23 mouse cellular contexts compared by ENCODE assay signal in genomic region chr11:74625333-74625732, GRCm38 (mm10). TPM values are rescaled to one million over a fixed set of nuclear protein-coding genes. Genes with fewer than 3 reads are reported as not detected.
DNase-seq lines count a peak whose midpoint lies in the region; ATAC-seq lines count a peak whose summit lies in the region.
"Had no signal": no experiment of that assay in that cellular context is flagged by ENCODE, and none has a peak within 500 bp of the region (broad histone marks: within the 10 kb centered on the region; RNA-seq: fewer than 3 reads in every experiment).

No protein-coding gene starts in this region.

- H3K27ac ChIP-seq in midbrain, embryonic 11.5 days (ENCODE audit: low read depth, low read length), result no peak overlapping the region
- H3K27ac ChIP-seq in midbrain, embryonic 15.5 days, result no peak overlapping the region
- H3K27ac ChIP-seq: forebrain, embryonic 10.5 days; forebrain, embryonic 13.5 days; hindbrain, embryonic 10.5 days; hindbrain, embryonic 13.5 days had no signal

- H3K4me3 ChIP-seq in midbrain, embryonic 11.5 days (ENCODE audit: low read depth, low read length), result no peak overlapping the region
- no peak overlapping the region for H3K4me3 ChIP-seq in midbrain, embryonic 15.5 days
- H3K4me3 ChIP-seq: forebrain, embryonic 10.5 days; forebrain, embryonic 13.5 days; hindbrain, embryonic 10.5 days; hindbrain, embryonic 13.5 days had no signal

- no peak overlapping the region for H3K4me2 ChIP-seq in midbrain, embryonic 11.5 days
- no peak overlapping the region for H3K4me2 ChIP-seq in midbrain, embryonic 15.5 days
- H3K4me2 ChIP-seq: forebrain, embryonic 13.5 days; heart, embryonic 11.5 days; hindbrain, embryonic 13.5 days had no signal

- H3K4me1 ChIP-seq in midbrain, embryonic 11.5 days (ENCODE audit: control insufficient read depth, insufficient read depth, low read length), result no peaks in the 10 kb centered on the region
- H3K4me1 ChIP-seq in midbrain, embryonic 15.5 days, result peaks cover 4% of the 10 kb centered on the region
- H3K4me1 ChIP-seq: forebrain, embryonic 10.5 days had no signal

- no peaks in the 10 kb centered on the region for H3K36me3 ChIP-seq in midbrain, embryonic 11.5 days (ENCODE audit: control insufficient read depth, insufficient read depth, low read length)
- H3K36me3 ChIP-seq in midbrain, embryonic 15.5 days (replicated peaks), result no peaks in the 10 kb centered on the region
- H3K36me3 ChIP-seq: forebrain, embryonic 10.5 days; hindbrain, embryonic 10.5 days had no signal

- no peak for ATAC-seq in midbrain, embryonic 11.5 days (ENCODE audit: low FRiP score)
- no peak for ATAC-seq in midbrain, embryonic 15.5 days (replicated peaks)
- ATAC-seq in granulocyte monocyte progenitor cell, adult 5-6 weeks (replicated peaks; ENCODE audit: poor library complexity, severe bottlenecking), result peak; percentile 86
- peak; percentile 54 for ATAC-seq in megakaryocyte progenitor cell, adult 5-6 weeks (replicated peaks; ENCODE audit: poor library complexity)
- ATAC-seq: activated CD4-positive, CD25-positive, alpha-beta regulatory T cell, adult 4 months; forebrain, embryonic 13.5 days; forebrain, embryonic 16.5 days; hindbrain, embryonic 16.5 days had no signal

- DNase-seq in midbrain, embryonic 11.5 days (ENCODE audit: low spot score, missing footprints), result peak; percentile 2
- no peak for DNase-seq in retina, postnatal 1 day
- no peak for DNase-seq in layer of hippocampus, postnatal 36 days
- DNase-seq: adrenal gland, adult 8-10 months; adrenal gland, postnatal 25 days; cerebellum, adult 11-12 months; cerebellum, adult 8-10 months; cerebellum, postnatal 10 days; cerebellum, postnatal 36 days; gastrocnemius, postnatal 10 days; gastrocnemius, postnatal 36 days; heart, adult 11 months had no signal

- no peaks in the 10 kb centered on the region for H3K9me3 ChIP-seq in midbrain, embryonic 11.5 days (ENCODE audit: control insufficient read depth, low read length)
- no peaks in the 10 kb centered on the region for H3K9me3 ChIP-seq in midbrain, embryonic 15.5 days
- H3K9me3 ChIP-seq: forebrain, embryonic 10.5 days; forebrain, embryonic 13.5 days; hindbrain, embryonic 10.5 days; hindbrain, embryonic 13.5 days had no signal

- peaks cover 5% of the 10 kb centered on the region for H3K27me3 ChIP-seq in midbrain, embryonic 11.5 days (ENCODE audit: control insufficient read depth, insufficient read depth, low read length)
- H3K27me3 ChIP-seq in midbrain, embryonic 15.5 days (replicated peaks), result no peaks in the 10 kb centered on the region

- H3K9ac ChIP-seq in midbrain, embryonic 11.5 days (ENCODE audit: low read length), result no peak overlapping the region
- no peak overlapping the region for H3K9ac ChIP-seq in midbrain, embryonic 15.5 days
- H3K9ac ChIP-seq: forebrain, embryonic 13.5 days; hindbrain, embryonic 13.5 days had no signal

RNA-seq across cellular contexts. Expression of gene Ccdc92b, which starts 5.9 kb away (rescaled TPM):
- 1.1 and 1.6 TPM in 2 replicates for polyA plus RNA-seq in midbrain, embryonic 11.5 days (2014; fragmentation: Nextera tagmentation; extraction: Ambion mirVana)
- 3.3 and 4.0 TPM in 2 replicates for polyA plus RNA-seq in midbrain, embryonic 15.5 days (2015; fragmentation: Nextera tagmentation; extraction: Ambion mirVana)
- not detected in 2 replicates for total RNA-seq in granulocyte monocyte progenitor cell, adult 5-6 weeks (2014; fragmentation: Nextera tagmentation)
- not detected in 2 replicates for total RNA-seq in granulocyte monocyte progenitor cell, adult 5-6 weeks (2017)
- total RNA-seq in megakaryocyte progenitor cell, adult 5-6 weeks (2015), result 0.05 TPM in 1 of 2 replicates, not detected in the other
- 0.10 TPM in 1 of 2 replicates, not detected in the other for total RNA-seq in megakaryocyte progenitor cell, adult 5-6 weeks (2017)
- 10 to 100 TPM; 21.9 to 22.1 TPM for total RNA-seq in layer of hippocampus, postnatal 36 days (2021)
- polyA plus RNA-seq: activated CD4-positive, CD25-positive, alpha-beta regulatory T cell, adult 4 months had no signal

RNA-seq across cellular contexts. Expression of gene Rap1gap2, which starts 14.6 kb away (rescaled TPM):
- polyA plus RNA-seq in midbrain, embryonic 11.5 days (2014; fragmentation: Nextera tagmentation; extraction: Ambion mirVana), result 2.5 TPM in 2 replicates
- polyA plus RNA-seq in midbrain, embryonic 15.5 days (2015; fragmentation: Nextera tagmentation; extraction: Ambion mirVana), result 14.5 and 15.8 TPM in 2 replicates
- 1.1 and 3.2 TPM in 2 replicates for total RNA-seq in granulocyte monocyte progenitor cell, adult 5-6 weeks (2014; fragmentation: Nextera tagmentation)
- 0.78 and 0.82 TPM in 2 replicates for total RNA-seq in granulocyte monocyte progenitor cell, adult 5-6 weeks (2017)
- 1.1 and 1.4 TPM in 2 replicates for total RNA-seq in megakaryocyte progenitor cell, adult 5-6 weeks (2015)
- total RNA-seq in megakaryocyte progenitor cell, adult 5-6 weeks (2017), result 1.3 TPM in 2 replicates
- total RNA-seq in layer of hippocampus, postnatal 36 days (2021), result 100 to 1,000 TPM; 135 to 137 TPM

RNA-seq across cellular contexts. Expression of gene Cluh, which starts 24.0 kb away (rescaled TPM):
- 9.2 and 10.8 TPM in 2 replicates for polyA plus RNA-seq in midbrain, embryonic 11.5 days (2014; fragmentation: Nextera tagmentation; extraction: Ambion mirVana)
- 18.2 TPM in 2 replicates for polyA plus RNA-seq in midbrain, embryonic 15.5 days (2015; fragmentation: Nextera tagmentation; extraction: Ambion mirVana)
- 63.8 and 74.4 TPM in 2 replicates for total RNA-seq in granulocyte monocyte progenitor cell, adult 5-6 weeks (2014; fragmentation: Nextera tagmentation)
- 32.1 and 35.3 TPM in 2 replicates for total RNA-seq in granulocyte monocyte progenitor cell, adult 5-6 weeks (2017)
- total RNA-seq in megakaryocyte progenitor cell, adult 5-6 weeks (2015), result 35.5 and 40.7 TPM in 2 replicates
- 36.4 and 38.3 TPM in 2 replicates for total RNA-seq in megakaryocyte progenitor cell, adult 5-6 weeks (2017)
- total RNA-seq in layer of hippocampus, postnatal 36 days (2021), result 10 to 100 TPM; 66.9 to 70.0 TPM

Comparison
In these comparisons a context has a peak if more than half of its experiments do, and no peak if none do; other contexts are left out.
1. ATAC-seq: peak in granulocyte monocyte progenitor cell, adult 5-6 weeks (single experiment) and megakaryocyte progenitor cell, adult 5-6 weeks (single experiment); none in midbrain, embryonic 11.5 days (single experiment) and midbrain, embryonic 15.5 days (single experiment).
2. RNA of gene Ccdc92b, which starts 5.9 kb away (total RNA-seq): 21.9 to 22.1 TPM in layer of hippocampus, postnatal 36 days; 0.05 to 0.10 TPM in megakaryocyte progenitor cell, adult 5-6 weeks and not detected in granulocyte monocyte progenitor cell, adult 5-6 weeks; every median in the first group is over 10 times any median in the second.
3. RNA of gene Rap1gap2, which starts 14.6 kb away (total RNA-seq): 135 to 137 TPM in layer of hippocampus, postnatal 36 days; 0.78 to 3.2 TPM in granulocyte monocyte progenitor cell, adult 5-6 weeks and 1.1 to 1.4 TPM in megakaryocyte progenitor cell, adult 5-6 weeks; every median in the first group is over 10 times any median in the second.